9 mouse cellular contexts compared by ENCODE assay signal in genomic region chr19:53248023-53248494, GRCm38 (mm10).
DNase-seq lines count a peak whose midpoint lies in the region; ATAC-seq lines count a peak whose summit lies in the region.
"Had no signal": no experiment of that assay in that cellular context is flagged by ENCODE, and none has a peak within 500 bp of the region (broad histone marks: within the 10 kb centered on the region; RNA-seq: fewer than 3 reads in every experiment).

No protein-coding gene starts in this region.

- H3K4me1 ChIP-seq in forebrain, embryonic 15.5 days: no peaks in the 10 kb centered on the region
- H3K4me1 ChIP-seq in hindbrain, embryonic 14.5 days (replicated peaks; ENCODE audit: control insufficient read depth, insufficient read depth, low read length): 0 out of 2 replicates have a peak, but pooled peaks cover 3% of the 10 kb centered on the region
- H3K4me1 ChIP-seq: limb, embryonic 15.5 days had no signal

- H3K4me3 ChIP-seq in forebrain, embryonic 15.5 days: no peak overlapping the region
- no peak overlapping the region for H3K4me3 ChIP-seq in hindbrain, embryonic 14.5 days (replicated peaks; ENCODE audit: low read length)
- H3K4me3 ChIP-seq: limb, embryonic 15.5 days had no signal

- H3K9me3 ChIP-seq in forebrain, embryonic 15.5 days: no peaks in the 10 kb centered on the region
- no peaks in the 10 kb centered on the region for H3K9me3 ChIP-seq in hindbrain, embryonic 14.5 days (ENCODE audit: control insufficient read depth, low read length)
- H3K9me3 ChIP-seq: limb, embryonic 15.5 days had no signal

- H3K27me3 ChIP-seq in forebrain, embryonic 15.5 days: no peaks in the 10 kb centered on the region
- H3K27me3 ChIP-seq in hindbrain, embryonic 14.5 days (ENCODE audit: control insufficient read depth, insufficient read depth, low read length): no peaks in the 10 kb centered on the region
- H3K27me3 ChIP-seq: limb, embryonic 15.5 days had no signal

- no peak overlapping the region for H3K9ac ChIP-seq in forebrain, embryonic 15.5 days (replicated peaks)
- H3K9ac ChIP-seq in hindbrain, embryonic 14.5 days: 0 out of 2 replicates have a peak overlapping the region, but pooled peaks have one; percentile 21
- H3K9ac ChIP-seq: limb, embryonic 15.5 days had no signal

- 15% methylated on average over 11 of the region's 11 CpGs for WGBS in forebrain, embryonic 15.5 days
- 11% methylated on average over 11 of the region's 11 CpGs for WGBS in hindbrain, embryonic 14.5 days

- no peak overlapping the region for H3K27ac ChIP-seq in forebrain, embryonic 15.5 days (replicated peaks)
- no peak overlapping the region for H3K27ac ChIP-seq in hindbrain, embryonic 14.5 days
- H3K27ac ChIP-seq: limb, embryonic 15.5 days had no signal

- H3K36me3 ChIP-seq in forebrain, embryonic 15.5 days: no peaks in the 10 kb centered on the region
- no peaks in the 10 kb centered on the region for H3K36me3 ChIP-seq in hindbrain, embryonic 14.5 days (replicated peaks; ENCODE audit: control insufficient read depth, insufficient read depth)

- peak; percentile 58 for DNase-seq in adrenal gland, adult 2 months
- DNase-seq in adrenal gland, postnatal 25 days: no peak
- peak; percentile 55 to 69 for DNase-seq in cerebellum, adult 18-20 months
- peak; percentile 80 for DNase-seq in hindbrain, embryonic 14.5 days (ENCODE audit: low spot score)
- DNase-seq in layer of hippocampus, postnatal 14 days (ENCODE audit: low spot score in 2 of 2): peak; percentile 59 to 79
- peak; percentile 66 for DNase-seq in lung, postnatal 25 days (ENCODE audit: low spot score)
- peak; percentile 86 for DNase-seq in retina, postnatal 1 day

- 0 out of 2 replicates have a peak overlapping the region, but pooled peaks have one; percentile 1 for H3K4me2 ChIP-seq in forebrain, embryonic 15.5 days (replicated peaks)
- peak overlapping the region; percentile 35 for H3K4me2 ChIP-seq in hindbrain, embryonic 14.5 days (replicated peaks)
- H3K4me2 ChIP-seq: limb, embryonic 15.5 days had no signal

- ATAC-seq in forebrain, embryonic 15.5 days (replicated peaks): peak; percentile 61
- ATAC-seq in hindbrain, embryonic 14.5 days (ENCODE audit: low FRiP score): peak; percentile 59; the same call in 1 of the 2 replicates
